Mouse (Mus musculus) midbrain, embryonic 16.5 days (tissue): Measurements from ENCODE around the gene Olfr1357. TPM values are rescaled to one million over a fixed set of nuclear protein-coding genes. Genes with fewer than 3 reads are reported as not detected.

Experiments used
- ATAC-seq: fragments of 200-750 bp; cut with Nextera tagmentation; 2 replicates; pipeline ENCODE4 v1.8.0; 2017; ENCODE audit warnings: moderate TSS enrichment
- H3K27ac ChIP-seq: fragments of 300-500 bp; sonication (generic); 2 replicates; pipeline ENCODE4 v1.5.1; 2014; ENCODE audit warnings: mild to moderate bottlenecking, low read length, mixed read lengths
- H3K27me3 ChIP-seq: fragments of 300-500 bp; sonication (generic); 2 replicates; pipeline ENCODE4 v1.6.1; 2014; ENCODE audit warnings: low read depth, low read length, mixed read lengths; ENCODE audit not compliant: control insufficient read depth, insufficient read depth
- H3K36me3 ChIP-seq: fragments of 300-500 bp; sonication (generic); 2 replicates; pipeline ENCODE4 v1.6.1; 2014; ENCODE audit warnings: mild to moderate bottlenecking, low read length, moderate library complexity, mixed read lengths; ENCODE audit not compliant: control insufficient read depth, insufficient read depth
- H3K4me1 ChIP-seq: fragments of 300-500 bp; sonication (generic); 2 replicates; pipeline ENCODE4 v1.6.1; 2014; ENCODE audit warnings: mild to moderate bottlenecking, low read length, mixed read lengths; ENCODE audit not compliant: control insufficient read depth, insufficient read depth
- H3K4me2 ChIP-seq: fragments of 300-500 bp; sonication (generic); 2 replicates; pipeline ENCODE4 v1.6.1; 2014; ENCODE audit warnings: mild to moderate bottlenecking, low read length, mixed read lengths
- H3K4me3 ChIP-seq: fragments of 300-500 bp; sonication (generic); 2 replicates; pipeline ENCODE4 v1.5.1; 2014; ENCODE audit warnings: low read depth, mild to moderate bottlenecking, low read length, moderate library complexity, mixed read lengths
- H3K9ac ChIP-seq: fragments of 300-500 bp; sonication (generic); 2 replicates; pipeline ENCODE4 v1.6.1; 2014; ENCODE audit warnings: low read depth, low read length, mixed read lengths
- H3K9me3 ChIP-seq: fragments of 300-500 bp; sonication (generic); replicated peaks from 2 replicates; pipeline ENCODE4 v1.6.1; 2014; ENCODE audit warnings: mild to moderate bottlenecking, low read length, mixed read lengths; ENCODE audit not compliant: control insufficient read depth, poor library complexity, severe bottlenecking
- WGBS: fragments of 180-500 bp; shearing (Covaris S2); extraction: QIAGEN DNeasy Blood & Tissue Kit; methylation state at CpG from one replicate; pipeline ENCODE4 v1.1.7; 2014; 5-methylcytosine and 5-hydroxymethylcytosine counted together
- polyA plus RNA-seq: library from polyadenylated mRNA; unstranded; fragments of >200 nt; fragmentation: Nextera tagmentation; extraction: Ambion mirVana; gene quantifications from 2 replicates; pipeline ENCODE4 v1.2.1, GENCODE M21; 2015

Olfr1357 gene
- polyA plus RNA-seq, 1 experiment from 2014 or later: not detected

GRCm38 (mm10) chr10:78574250-78575104 is 43.4 kb downstream of the Olfr1357 start, which contains the start of gene Ilvbl:
Gene Ilvbl (plus strand): TSS chr10:78574346.
- ATAC-seq: peak; percentile 95
- H3K27me3 ChIP-seq: no peaks in the 10 kb centered on the region
- no peaks in the 10 kb centered on the region for H3K9me3 ChIP-seq
- H3K4me2 ChIP-seq: peak within 1 kb of the TSS; percentile 80
- no peaks in the 10 kb centered on the region for H3K36me3 ChIP-seq
- H3K27ac ChIP-seq: peak within 1 kb of the TSS; percentile 86
- H3K4me3 ChIP-seq: peak within 1 kb of the TSS; percentile 49
- peak within 1 kb of the TSS; percentile 78 for H3K9ac ChIP-seq
- H3K4me1 ChIP-seq: peaks cover 8% of the 10 kb centered on the region
- under 1% methylated on average over 51 of the region's 51 CpGs for WGBS

DNA sequence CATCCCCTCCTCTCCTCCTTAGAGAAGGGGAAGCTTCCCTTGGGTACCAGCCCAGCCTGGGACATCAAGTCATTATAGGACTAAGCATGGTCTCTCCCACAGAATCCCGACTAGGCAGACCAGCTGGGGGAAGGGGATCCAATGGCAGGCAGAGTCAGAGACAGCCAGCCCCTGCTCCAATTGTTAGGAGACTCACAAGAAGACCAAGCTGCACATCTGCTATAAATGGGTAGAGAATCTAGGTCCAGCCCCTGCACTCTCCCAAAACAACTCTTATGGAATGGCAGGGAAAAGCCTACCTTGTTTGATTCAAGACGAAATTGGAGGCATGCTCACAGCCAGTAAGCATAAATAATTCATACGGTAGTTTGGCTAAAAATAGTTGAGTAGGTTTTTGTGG is 44.6 kb downstream of the Olfr1357 start:
- Histone ChIP-seq H3K27me3 (no peaks in the 10 kb centered on the region), H3K27ac (no peak overlapping the region), H3K9ac (no peak overlapping the region), H3K9me3 (no peaks in the 10 kb centered on the region), H3K36me3 (no peaks in the 10 kb centered on the region), H3K4me3 (no peak overlapping the region), H3K4me2 (no peak overlapping the region), H3K4me1 (peaks cover 8% of the 10 kb centered on the region)
- WGBS: 81% methylated on average over 3 of the region's 3 CpGs
- no peak for ATAC-seq

- Histone ChIP-seq H3K36me3 (no peaks in the 10 kb centered on the region), H3K4me2 (no peak overlapping the region), H3K27ac (no peak overlapping the region), H3K4me1 (peaks cover 8% of the 10 kb centered on the region), H3K9me3 (no peaks in the 10 kb centered on the region), H3K9ac (no peak overlapping the region), H3K4me3 (no peak overlapping the region), H3K27me3 (no peaks in the 10 kb centered on the region)
- 68% methylated on average over 2 of the region's 2 CpGs for WGBS
- no peak for ATAC-seq
These were observed 47.0 kb downstream of the Olfr1357 start for GRCm38 (mm10) chr10:78570897-78571296.

DNA sequence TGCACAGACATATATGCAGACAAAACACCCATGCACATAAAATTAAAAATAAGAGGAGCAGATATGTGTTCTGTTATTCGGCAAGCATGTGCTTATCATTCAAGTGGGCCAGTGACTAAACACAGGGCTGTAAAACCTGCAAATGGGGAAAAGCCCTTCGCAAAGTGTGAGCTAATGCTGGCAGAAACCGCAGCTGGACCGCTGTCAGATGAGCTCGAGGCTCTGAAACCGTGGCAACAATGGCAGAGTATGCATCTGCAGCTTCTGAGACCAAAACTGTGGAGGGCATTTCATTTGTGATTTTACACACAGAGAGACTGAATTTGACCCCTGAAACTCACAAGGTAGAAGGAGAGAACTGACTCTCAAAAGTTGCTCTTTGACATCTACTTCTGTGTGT is 47.5 kb downstream of the Olfr1357 start:
- 75% methylated on average over 6 of the region's 6 CpGs for WGBS
- no peak for ATAC-seq
- H3K4me2 ChIP-seq: no peak overlapping the region
- no peaks in the 10 kb centered on the region for H3K9me3 ChIP-seq
- no peak overlapping the region for H3K9ac ChIP-seq
- H3K27me3 ChIP-seq: no peaks in the 10 kb centered on the region
- no peak overlapping the region for H3K27ac ChIP-seq
- H3K36me3 ChIP-seq: no peaks in the 10 kb centered on the region
- H3K4me1 ChIP-seq: peaks cover 4% of the 10 kb centered on the region
- no peak overlapping the region for H3K4me3 ChIP-seq

- 63% methylated on average over 3 of the region's 3 CpGs for WGBS
- H3K9me3 ChIP-seq: no peaks in the 10 kb centered on the region
- no peak for ATAC-seq
- no peaks in the 10 kb centered on the region for H3K4me1 ChIP-seq
- H3K4me2 ChIP-seq: no peak overlapping the region
- H3K36me3 ChIP-seq: no peaks in the 10 kb centered on the region
- H3K27me3 ChIP-seq: no peaks in the 10 kb centered on the region
- no peak overlapping the region for H3K9ac ChIP-seq
- no peak overlapping the region for H3K27ac ChIP-seq
- no peak overlapping the region for H3K4me3 ChIP-seq
These were observed 48.2 kb downstream of the Olfr1357 start for GRCm38 (mm10) chr10:78569686-78570085.

- no peaks in the 10 kb centered on the region for H3K27me3 ChIP-seq
- 78% methylated on average over 3 of the region's 3 CpGs for WGBS
- H3K36me3 ChIP-seq: no peaks in the 10 kb centered on the region
These were observed 48.7 kb downstream of the Olfr1357 start for GRCm38 (mm10) chr10:78569191-78569590.

DNA sequence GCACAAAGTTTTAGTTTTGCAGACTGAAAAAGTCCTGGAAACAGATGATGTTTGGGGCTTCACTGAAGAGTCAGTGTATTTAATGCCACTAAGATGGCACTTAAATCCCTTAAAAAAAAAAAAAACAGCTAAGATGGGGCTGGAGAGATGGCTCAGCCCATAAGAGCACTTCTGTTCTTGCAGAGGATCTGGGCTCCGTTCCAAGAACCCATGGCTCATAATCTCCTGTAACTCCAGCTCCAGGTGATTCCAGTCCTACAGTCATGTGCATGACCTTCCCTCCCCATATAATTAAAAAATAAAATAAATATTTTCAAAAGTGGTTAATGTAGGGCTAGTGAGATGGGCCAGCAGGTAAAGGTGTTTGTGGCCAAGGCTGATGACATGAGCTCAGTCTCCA is 52.8 kb downstream of the Olfr1357 start:
- Histone ChIP-seq H3K36me3 (no peaks in the 10 kb centered on the region), H3K27me3 (no peaks in the 10 kb centered on the region), H3K4me3 (no peak overlapping the region), H3K4me2 (no peak overlapping the region), H3K27ac (no peak overlapping the region), H3K4me1 (no peaks in the 10 kb centered on the region), H3K9ac (no peak overlapping the region), H3K9me3 (no peaks in the 10 kb centered on the region)
- WGBS: 83% methylated on average over 1 of the region's 1 CpGs
- ATAC-seq: no peak

More at GRCm38 (mm10) chr10:78569191-78569590, 48.7 kb downstream of the Olfr1357 start:
- Histone ChIP-seq H3K4me1 (no peaks in the 10 kb centered on the region), H3K27ac (no peak overlapping the region), H3K9ac (no peak overlapping the region), H3K9me3 (no peaks in the 10 kb centered on the region), H3K4me3 (no peak overlapping the region), H3K4me2 (no peak overlapping the region)
- no peak for ATAC-seq

Other genes with a start within 250 kb of the Olfr1357 start
- gene Rrp1, start 205.0 kb downstream of the Olfr1357 start, polyA plus RNA-seq: 406 and 431 TPM in 2 replicates
- 90.7 and 94.6 TPM in 2 replicates for gene Cstb, start 192.4 kb downstream of the Olfr1357 start, polyA plus RNA-seq
- 47.4 and 58.8 TPM in 2 replicates for gene Pdxk, start 153.1 kb downstream of the Olfr1357 start, polyA plus RNA-seq
- not detected in 2 replicates for gene Olfr1358, start 100.6 kb downstream of the Olfr1357 start, polyA plus RNA-seq
- 66.1 and 81.4 TPM in 2 replicates for gene Ilvbl, start 43.7 kb downstream of the Olfr1357 start, polyA plus RNA-seq
- 2.9 and 3.0 TPM in 2 replicates for gene Syde1, start 26.1 kb downstream of the Olfr1357 start, polyA plus RNA-seq
- not detected in 2 replicates for gene Casp14, start 100.2 kb upstream of the Olfr1357 start, polyA plus RNA-seq
- gene Ccdc105, start 135.0 kb upstream of the Olfr1357 start, polyA plus RNA-seq: 0.32 and 0.65 TPM in 2 replicates
- gene Slc1a6, start 162.4 kb upstream of the Olfr1357 start, polyA plus RNA-seq: 16.8 and 23.9 TPM in 2 replicates
- gene Olfr1356, start 234.1 kb upstream of the Olfr1357 start, polyA plus RNA-seq: not detected in 2 replicates